Mouse (Mus musculus): Measurements from ENCODE around the gene Pcnx2.

GRCm38 (mm10) chr8:125755896-125756295, 142.2 kb downstream of the Pcnx2 start:
- no peak; the same call in 2 of the 3 replicates for TF ChIP-seq TAL1 (IDR thresholded peaks at IDR 0.05; ENCODE audit: low read length)
- no peak for TF ChIP-seq GATA1 (IDR thresholded peaks at IDR 0.05; ENCODE audit: low read length)

Measured in erythroblast, embryonic 14.5 days (primary cell).